Mouse (Mus musculus) spleen, adult 2 months (tissue): ENCODE measurements around the gene Vps37c. TPM values are rescaled to one million over a fixed set of nuclear protein-coding genes. Genes with fewer than 3 reads are reported as not detected.
A peak's percentile ranks its signal among the peaks of the same experiment; 100 is the strongest.

ENCODE experiments used
- DNase-seq, 2 experiments: peaks; one replicate each; pipeline versions ENCODE4 v3.0.0 to v3.0.0-alpha.2; 2012 to 2021; ENCODE audit warnings: low spot score in 2 of 2, low read depth in 1 of 2
- H3K27ac ChIP-seq: fragments of 200-500 bp; 2 replicates; pipeline ENCODE4 v1.5.1; 2012; ENCODE audit warnings: low read length, inconsistent platforms; ENCODE audit not compliant: insufficient read depth
- H3K27me3 ChIP-seq: fragments of 200-500 bp; 2 replicates; pipeline ENCODE4 v1.6.1; 2012; ENCODE audit warnings: mild to moderate bottlenecking, moderate library complexity, low read length, inconsistent platforms; ENCODE audit not compliant: control insufficient read depth, insufficient read depth
- H3K36me3 ChIP-seq: fragments of 200-500 bp; 2 replicates; pipeline ENCODE4 v1.6.1; 2012; ENCODE audit warnings: mild to moderate bottlenecking, low read length, inconsistent platforms; ENCODE audit not compliant: control insufficient read depth, insufficient read depth
- H3K4me1 ChIP-seq: fragments of 200-500 bp; 2 replicates; pipeline ENCODE4 v1.6.1; 2011; ENCODE audit warnings: inconsistent platforms; ENCODE audit not compliant: control insufficient read depth, insufficient read depth, insufficient read length
- H3K4me3 ChIP-seq: fragments of 200-500 bp; 2 replicates; pipeline ENCODE4 v1.5.1; 2011; ENCODE audit warnings: mild to moderate bottlenecking, inconsistent platforms; ENCODE audit not compliant: insufficient read depth, insufficient read length; ENCODE audit errors: extremely low read depth
- CTCF ChIP-seq: fragments of 200-500 bp; IDR thresholded peaks from 2 replicates; pipeline ENCODE4 v1.5.1; 2011; ENCODE audit warnings: mild to moderate bottlenecking, inconsistent platforms; ENCODE audit not compliant: insufficient read depth, insufficient read length, insufficient replicate concordance; ENCODE audit errors: extremely low read depth
- POLR2A ChIP-seq: fragments of 200-500 bp; IDR thresholded peaks from 2 replicates; pipeline ENCODE4 v1.6.1; 2011; ENCODE audit warnings: low read depth, low read length, inconsistent platforms
- WGBS: fragments of 180-500 bp; shearing (Covaris S2); methylation state at CpG from one replicate; pipeline ENCODE4 v1.1.7; 2018; 5-methylcytosine and 5-hydroxymethylcytosine counted together
- polyA plus RNA-seq: library from polyadenylated mRNA; depleted of rRNA; stranded (reverse); fragments of >200 nt; gene quantifications from 2 replicates; pipeline ENCODE4 v1.2.3, GENCODE M21; 2012

Vps37c gene
- polyA plus RNA-seq, 1 experiment, result 19.7 TPM

DNA sequence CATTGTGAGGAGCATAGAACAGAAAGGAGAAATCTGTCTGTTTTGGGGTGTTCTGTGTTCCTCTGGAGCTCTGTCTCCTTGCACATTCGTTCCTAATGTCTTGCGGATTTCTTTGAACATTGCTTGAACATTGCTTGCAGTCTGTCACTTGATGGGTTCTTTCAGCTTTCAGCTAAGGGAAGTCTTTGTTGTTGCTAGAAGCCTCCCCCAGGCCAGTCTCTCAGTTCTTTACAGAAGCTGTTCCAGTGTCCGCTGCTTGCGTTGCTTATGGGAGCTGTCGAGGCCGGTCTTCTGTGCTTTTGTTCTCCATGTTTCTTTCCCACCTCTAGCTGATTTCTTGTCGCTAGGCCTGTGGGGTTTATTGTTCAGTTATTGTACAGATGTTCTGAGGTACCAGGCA is 7.3 kb downstream of the Vps37c start:
- no peak for DNase-seq
- H3K4me1 ChIP-seq, result peaks cover 32% of the 10 kb centered on the region; the same call in 1 of the 2 replicates
- no peak for TF ChIP-seq POLR2A
- no peak for TF ChIP-seq CTCF
- no peak overlapping the region for H3K4me3 ChIP-seq
- WGBS, result 75% methylated on average over 7 of the region's 7 CpGs
- no peaks in the 10 kb centered on the region for H3K27me3 ChIP-seq
- H3K36me3 ChIP-seq, result no peaks in the 10 kb centered on the region
- H3K27ac ChIP-seq, result 0 out of 2 replicates have a peak overlapping the region, but pooled peaks have one; percentile 8

DNA sequence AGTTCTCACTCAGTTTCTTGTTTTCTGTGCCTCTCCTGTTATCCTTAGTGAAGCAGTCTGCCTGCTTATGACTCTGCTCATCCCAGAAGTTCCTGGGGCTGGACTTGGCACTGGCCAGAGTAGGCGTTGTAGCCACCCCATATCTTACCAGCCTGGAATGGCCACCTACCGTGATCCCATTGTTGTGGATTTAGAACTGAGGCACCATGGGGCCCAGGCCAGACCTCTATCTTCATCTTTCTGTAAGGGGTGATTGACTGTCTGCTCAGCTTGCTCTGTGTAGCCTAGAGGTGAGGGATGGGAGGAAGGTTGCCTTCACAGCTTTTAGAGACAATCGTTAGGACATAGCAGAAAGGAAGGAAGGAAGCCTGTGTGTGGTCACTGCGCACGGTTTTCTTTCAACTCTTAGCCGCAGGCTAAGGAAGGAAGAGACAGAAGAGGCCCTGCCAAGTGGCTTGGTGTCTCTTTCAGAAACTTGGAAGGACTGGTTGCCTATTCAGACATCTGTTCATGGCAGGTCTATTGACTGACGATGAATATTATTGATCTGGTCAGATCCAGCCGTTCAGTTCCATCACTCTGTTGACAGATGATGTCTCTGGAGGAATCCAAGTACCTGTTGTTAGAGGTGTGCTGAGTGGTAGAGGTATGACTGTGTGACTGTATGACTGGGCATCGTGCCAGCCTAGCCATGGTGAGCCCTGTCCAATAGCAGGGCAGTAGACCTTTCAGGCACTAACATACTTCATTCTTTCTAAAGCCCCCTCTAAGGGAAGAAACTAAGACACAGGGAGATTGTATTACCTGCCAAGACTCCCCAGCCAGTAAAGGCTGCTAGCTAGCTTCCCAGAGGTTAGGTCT is 9.8 kb downstream of the Vps37c start:
- no peaks in the 10 kb centered on the region for H3K27me3 ChIP-seq
- 19% methylated on average over 9 of the region's 9 CpGs for WGBS
- peak overlapping the region; percentile 16 for H3K27ac ChIP-seq
- no peak for TF ChIP-seq POLR2A
- TF ChIP-seq CTCF, result no peak
- DNase-seq, result no peak
- H3K4me1 ChIP-seq, result peaks cover 36% of the 10 kb centered on the region; the same call in 1 of the 2 replicates
- no peak overlapping the region for H3K4me3 ChIP-seq
- no peaks in the 10 kb centered on the region for H3K36me3 ChIP-seq

DNA sequence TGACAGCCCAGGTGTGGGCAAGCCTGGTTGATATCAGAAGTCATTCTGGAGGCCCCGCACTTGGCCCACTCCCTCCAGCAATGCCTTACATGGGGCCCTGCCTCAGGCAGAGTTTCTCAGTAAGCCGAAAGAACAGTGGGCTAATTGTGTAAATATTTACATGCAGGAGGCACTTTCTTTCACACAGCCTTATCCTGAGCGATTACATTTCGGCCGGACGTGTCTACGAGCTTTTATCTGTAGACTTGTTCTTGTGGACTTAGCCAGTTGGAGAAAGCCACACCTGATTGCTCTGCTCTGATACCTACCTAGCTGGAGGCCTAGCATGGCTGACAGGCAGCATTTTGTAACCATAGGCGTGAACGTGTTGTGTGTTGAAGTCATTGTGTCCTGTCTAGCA is 11.3 kb downstream of the Vps37c start:
- H3K4me1 ChIP-seq, result peaks cover 31% of the 10 kb centered on the region; the same call in 1 of the 2 replicates
- WGBS, result 83% methylated on average over 9 of the region's 9 CpGs

DNA sequence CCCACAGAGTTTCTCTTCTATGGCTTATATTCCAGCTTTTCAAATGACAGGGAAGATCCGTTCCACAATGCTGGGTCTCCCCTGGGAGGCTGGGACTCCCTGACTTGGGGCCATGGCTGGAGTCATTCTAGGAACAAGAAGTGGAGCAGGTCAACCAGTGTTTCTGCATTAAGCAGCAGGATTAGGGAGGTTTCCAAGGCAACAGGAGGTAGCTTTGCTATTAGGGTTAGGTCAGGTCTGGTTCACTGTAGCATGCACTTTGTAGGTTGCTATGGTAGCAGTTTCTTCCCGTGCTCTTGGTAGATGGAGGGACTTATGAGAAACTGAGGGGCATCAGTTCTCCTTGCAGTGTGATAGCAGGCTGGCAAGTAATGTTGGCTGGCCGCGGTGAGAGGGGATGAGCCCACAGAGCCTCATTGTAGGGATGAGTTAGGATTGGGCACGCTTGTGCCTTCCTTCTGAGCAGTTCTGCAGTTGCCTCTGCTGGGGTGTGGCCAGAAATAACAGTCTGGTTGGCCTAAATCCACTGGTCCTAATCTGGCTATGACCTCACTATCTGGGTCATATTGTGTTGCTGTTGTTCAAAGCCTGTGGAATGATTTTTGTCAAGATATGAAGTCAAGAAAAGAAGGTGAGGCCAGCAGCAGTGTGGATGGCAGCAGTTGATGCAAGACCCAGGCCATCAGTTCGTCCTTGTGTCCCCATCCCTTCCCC is 12.6 kb downstream of the Vps37c start:
- no peak overlapping the region for H3K4me3 ChIP-seq
- no peak for DNase-seq
- H3K4me1 ChIP-seq, result peaks cover 25% of the 10 kb centered on the region; the same call in 1 of the 2 replicates
- TF ChIP-seq CTCF (no peak), POLR2A (no peak)
- no peak overlapping the region for H3K27ac ChIP-seq
- WGBS, result 74% methylated on average over 6 of the region's 6 CpGs
- no peaks in the 10 kb centered on the region for H3K27me3 ChIP-seq
- no peaks in the 10 kb centered on the region for H3K36me3 ChIP-seq

More for the DNA sequence above, 11.3 kb downstream of the Vps37c start:
- DNase-seq, result no peak
- no peak overlapping the region for H3K4me3 ChIP-seq
- no peak for TF ChIP-seq CTCF
- TF ChIP-seq POLR2A, result no peak
- no peak overlapping the region for H3K27ac ChIP-seq
- H3K27me3 ChIP-seq, result no peaks in the 10 kb centered on the region
- no peaks in the 10 kb centered on the region for H3K36me3 ChIP-seq

DNA sequence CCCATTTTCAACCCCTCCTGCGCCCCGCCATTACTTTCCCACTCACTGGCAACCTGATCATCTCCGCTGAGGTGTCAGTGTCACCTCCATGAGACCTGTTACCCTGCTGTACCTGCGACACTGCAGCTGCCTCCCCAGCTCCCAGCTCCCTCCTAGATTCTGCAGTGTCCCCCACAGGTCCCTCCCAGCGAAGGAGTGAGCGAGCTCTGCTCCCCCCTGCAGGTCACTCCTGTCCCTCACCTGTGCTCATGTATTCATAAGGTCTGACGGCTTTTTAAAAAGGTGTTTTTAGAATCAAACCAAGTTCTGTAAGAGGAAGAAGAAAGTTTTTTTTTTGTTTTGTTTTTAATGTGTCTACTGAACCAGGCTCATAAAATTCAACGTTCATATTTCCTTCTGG is 13.6 kb downstream of the Vps37c start:
- H3K4me1 ChIP-seq, result peaks cover 25% of the 10 kb centered on the region; the same call in 1 of the 2 replicates
- H3K27me3 ChIP-seq, result no peaks in the 10 kb centered on the region
- no peak for TF ChIP-seq POLR2A
- TF ChIP-seq CTCF, result no peak
- no peak overlapping the region for H3K27ac ChIP-seq
- no peak overlapping the region for H3K4me3 ChIP-seq
- DNase-seq, result no peak
- H3K36me3 ChIP-seq, result no peaks in the 10 kb centered on the region
- 77% methylated on average over 8 of the region's 8 CpGs for WGBS

DNA sequence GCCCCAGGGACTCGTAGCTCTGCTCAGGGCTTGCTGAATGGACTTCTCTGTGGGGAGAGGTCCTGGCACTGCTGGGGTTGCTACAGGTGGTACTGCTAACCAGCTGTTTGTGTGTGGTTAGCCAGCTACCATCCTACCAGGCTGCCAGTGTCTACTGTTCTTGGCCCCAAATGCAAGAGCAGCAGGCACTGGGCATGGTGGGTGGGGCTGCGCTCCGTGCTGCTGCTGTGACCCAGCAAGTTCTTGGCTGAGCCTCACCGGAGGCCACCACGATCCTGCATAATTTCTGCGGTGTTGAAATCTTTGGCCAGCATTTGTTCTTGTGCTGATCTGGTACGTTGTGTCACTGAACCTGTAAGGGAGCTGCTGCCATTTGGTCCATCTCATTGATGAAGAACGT is 14.9 kb downstream of the Vps37c start:
- Histone ChIP-seq H3K27me3 (no peaks in the 10 kb centered on the region), H3K36me3 (peaks cover 2% of the 10 kb centered on the region; the same call in 1 of the 2 replicates), H3K27ac (no peak overlapping the region), H3K4me1 (peaks cover 18% of the 10 kb centered on the region; the same call in 1 of the 2 replicates), H3K4me3 (no peak overlapping the region)
- TF ChIP-seq POLR2A, result no peak
- no peak for TF ChIP-seq CTCF
- 65% methylated on average over 8 of the region's 8 CpGs for WGBS
- no peak for DNase-seq
